Mouse (Mus musculus) liver, adult 2 months (tissue): ENCODE measurements around the gene Mas1. TPM values are rescaled to one million over a fixed set of nuclear protein-coding genes. Genes with fewer than 3 reads are reported as not detected.

Source experiments
- DNase-seq: peaks from one replicate; pipeline ENCODE4 v3.0.0-alpha.2; 2011; ENCODE audit warnings: low read depth, low spot score; ENCODE audit errors: extremely low read depth
- H3K27ac ChIP-seq: fragments of 200-500 bp; replicated peaks from 2 replicates; pipeline ENCODE4 v1.5.1; 2012; ENCODE audit warnings: low read depth, mild to moderate bottlenecking, control low read depth, inconsistent platforms, low read length; ENCODE audit not compliant: insufficient read depth
- H3K27me3 ChIP-seq: fragments of 200-500 bp; 2 replicates; pipeline ENCODE4 v1.6.1; 2012; ENCODE audit warnings: mild to moderate bottlenecking, moderate library complexity, low read length, inconsistent platforms; ENCODE audit not compliant: control insufficient read depth, insufficient read depth
- H3K36me3 ChIP-seq: fragments of 200-500 bp; 2 replicates; pipeline ENCODE4 v1.6.1; 2012; ENCODE audit warnings: low read length, inconsistent platforms; ENCODE audit not compliant: control insufficient read depth, insufficient read depth
- H3K4me1 ChIP-seq: fragments of 200-500 bp; 2 replicates; pipeline ENCODE4 v1.6.1; 2011; ENCODE audit warnings: low read length; ENCODE audit not compliant: control insufficient read depth, insufficient read depth
- H3K4me3 ChIP-seq: fragments of 200-500 bp; 2 replicates; pipeline ENCODE4 v1.5.1; 2011; ENCODE audit warnings: low read depth, mild to moderate bottlenecking, control low read depth, low read length, moderate library complexity; ENCODE audit not compliant: insufficient read depth
- H3K79me2 ChIP-seq: fragments of 200-500 bp; 2 replicates; pipeline ENCODE4 v1.6.1; 2012; ENCODE audit warnings: inconsistent platforms, mild to moderate bottlenecking, low read length, moderate library complexity; ENCODE audit not compliant: control insufficient read depth, insufficient read depth
- H3K9ac ChIP-seq: fragments of 200-500 bp; 2 replicates; pipeline ENCODE4 v1.6.1; 2012; ENCODE audit warnings: low read depth, mild to moderate bottlenecking, control low read depth, inconsistent platforms, low read length
- CTCF ChIP-seq: fragments of 200-500 bp; IDR thresholded peaks from 2 replicates; pipeline ENCODE4 v1.5.1; 2011; ENCODE audit warnings: low read depth, low read length, control low read depth
- POLR2A ChIP-seq: fragments of 200-500 bp; IDR thresholded peaks from 2 replicates; pipeline ENCODE4 v1.6.1; 2011; ENCODE audit warnings: low read length, control low read depth; ENCODE audit not compliant: insufficient read depth; ENCODE audit errors: extremely low read depth
- WGBS: fragments of 180-500 bp; shearing (Covaris S2); methylation state at CpG from one replicate; pipeline ENCODE4 v1.1.7; 2018; 5-methylcytosine and 5-hydroxymethylcytosine counted together
- polyA plus RNA-seq: library from polyadenylated mRNA; depleted of rRNA; stranded (reverse); fragments of >200 nt; gene quantifications from 2 replicates; pipeline ENCODE4 v1.2.3, GENCODE M21; 2012
- total RNA-seq: library from RNA; depleted of rRNA; stranded (reverse); fragments of >200 nt; gene quantifications from 2 replicates; pipeline ENCODE4 v1.2.3, GENCODE M21; 2014

Mas1 gene
- total and polyA plus RNA-seq, 2 experiments, result 0.18 to 0.35 TPM

- H3K27me3 ChIP-seq, result no peaks in the 10 kb centered on the region
- no peaks in the 10 kb centered on the region for H3K36me3 ChIP-seq
- no peak for DNase-seq
- no peak overlapping the region for H3K4me3 ChIP-seq
- H3K9ac ChIP-seq, result no peak overlapping the region
- H3K27ac ChIP-seq, result no peak overlapping the region
- 80% methylated on average over 3 of the region's 3 CpGs for WGBS
- TF ChIP-seq CTCF (no peak), POLR2A (no peak)
- H3K79me2 ChIP-seq, result no peaks in the 10 kb centered on the region
- H3K4me1 ChIP-seq, result no peaks in the 10 kb centered on the region
Observed at GRCm38 (mm10) chr17:12834317-12834716, 33.6 kb downstream of the Mas1 start.

DNA sequence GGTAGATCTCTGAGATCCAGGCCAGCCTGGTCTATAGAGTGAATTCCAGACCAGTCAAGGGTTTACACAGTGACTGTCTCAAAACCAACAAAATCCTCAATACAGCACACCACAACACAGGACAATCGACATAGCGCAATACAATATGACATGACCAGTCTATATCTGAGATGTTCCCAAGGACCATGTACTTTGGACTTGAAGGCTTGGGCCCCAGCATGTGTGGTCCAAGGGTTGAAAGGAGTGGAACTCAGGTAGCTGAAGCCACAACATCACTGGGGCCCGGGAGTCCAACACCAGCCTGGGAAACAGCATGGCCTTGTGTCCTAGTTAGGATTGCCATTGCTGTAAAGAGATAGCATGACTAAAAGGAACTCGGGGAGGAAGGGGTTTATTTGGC, 35.3 kb downstream of the Mas1 start:
- no peak overlapping the region for H3K4me3 ChIP-seq
- H3K27ac ChIP-seq, result no peak overlapping the region
- DNase-seq, result no peak
- no peaks in the 10 kb centered on the region for H3K27me3 ChIP-seq
- 87% methylated on average over 4 of the region's 4 CpGs for WGBS
- H3K4me1 ChIP-seq, result no peaks in the 10 kb centered on the region
- H3K79me2 ChIP-seq, result no peaks in the 10 kb centered on the region
- no peaks in the 10 kb centered on the region for H3K36me3 ChIP-seq
- H3K9ac ChIP-seq, result no peak overlapping the region
- TF ChIP-seq CTCF (no peak), POLR2A (no peak)

GRCm38 (mm10) chr17:12832231-12832630, 35.7 kb downstream of the Mas1 start:
- no peaks in the 10 kb centered on the region for H3K4me1 ChIP-seq
- no peak for DNase-seq
- H3K79me2 ChIP-seq, result no peaks in the 10 kb centered on the region
- no peak overlapping the region for H3K9ac ChIP-seq
- H3K27me3 ChIP-seq, result no peaks in the 10 kb centered on the region
- 81% methylated on average over 3 of the region's 3 CpGs for WGBS
- H3K4me3 ChIP-seq, result no peak overlapping the region
- no peaks in the 10 kb centered on the region for H3K36me3 ChIP-seq
- no peak for TF ChIP-seq CTCF
- no peak for TF ChIP-seq POLR2A
- no peak overlapping the region for H3K27ac ChIP-seq

DNA sequence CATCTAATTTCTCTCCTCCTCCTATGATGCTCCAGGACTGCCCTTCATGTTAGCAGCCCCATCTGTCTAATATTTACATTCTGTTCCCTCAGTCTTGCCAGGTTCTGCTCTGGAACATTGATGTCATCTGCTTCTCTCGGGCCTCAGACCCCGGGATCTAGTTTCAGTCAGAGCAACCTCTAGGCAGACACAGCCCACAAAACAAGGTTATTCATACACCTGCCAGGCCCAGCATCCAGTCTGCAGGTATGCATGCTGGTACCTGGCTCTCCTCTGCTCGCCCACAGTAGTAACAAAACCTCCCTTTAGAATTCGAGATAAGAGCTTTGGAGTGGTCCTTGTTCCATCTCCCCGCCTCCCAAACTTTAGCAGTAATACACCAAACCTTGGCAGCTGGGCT, 37.6 kb downstream of the Mas1 start:
- H3K27me3 ChIP-seq, result no peaks in the 10 kb centered on the region
- no peak overlapping the region for H3K4me3 ChIP-seq
- no peak for DNase-seq
- H3K79me2 ChIP-seq, result no peaks in the 10 kb centered on the region
- TF ChIP-seq CTCF, result no peak
- TF ChIP-seq POLR2A, result no peak
- H3K4me1 ChIP-seq, result no peaks in the 10 kb centered on the region
- H3K36me3 ChIP-seq, result no peaks in the 10 kb centered on the region
- WGBS, result 78% methylated on average over 5 of the region's 5 CpGs
- H3K9ac ChIP-seq, result no peak overlapping the region
- H3K27ac ChIP-seq, result no peak overlapping the region

DNA sequence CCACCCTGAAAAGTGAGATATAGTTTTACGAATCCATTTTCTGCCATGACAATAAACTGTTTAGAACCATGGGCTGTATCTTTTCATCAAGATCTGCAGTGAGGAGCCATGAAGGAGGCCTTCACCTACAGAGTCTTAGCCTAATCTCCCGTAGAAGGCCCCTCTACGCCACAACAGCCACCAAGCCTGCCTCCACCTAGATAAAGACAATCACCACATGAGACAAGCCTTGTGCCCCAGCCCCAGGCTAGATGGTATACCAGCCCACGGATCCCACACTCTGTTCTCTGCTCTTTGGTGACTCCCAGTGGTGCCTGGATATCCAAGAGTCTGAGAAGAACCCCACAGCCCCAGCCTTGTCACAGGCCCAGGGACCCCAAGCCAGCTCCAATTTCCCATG, 52.1 kb downstream of the Mas1 start:
- DNase-seq, result no peak
- TF ChIP-seq CTCF (no peak), POLR2A (no peak)
- no peak overlapping the region for H3K4me3 ChIP-seq
- no peaks in the 10 kb centered on the region for H3K4me1 ChIP-seq
- no peak overlapping the region for H3K9ac ChIP-seq
- no peaks in the 10 kb centered on the region for H3K36me3 ChIP-seq
- H3K27me3 ChIP-seq, result no peaks in the 10 kb centered on the region
- no peak overlapping the region for H3K27ac ChIP-seq
- no peaks in the 10 kb centered on the region for H3K79me2 ChIP-seq
- WGBS, result 96% methylated on average over 4 of the region's 4 CpGs

DNA sequence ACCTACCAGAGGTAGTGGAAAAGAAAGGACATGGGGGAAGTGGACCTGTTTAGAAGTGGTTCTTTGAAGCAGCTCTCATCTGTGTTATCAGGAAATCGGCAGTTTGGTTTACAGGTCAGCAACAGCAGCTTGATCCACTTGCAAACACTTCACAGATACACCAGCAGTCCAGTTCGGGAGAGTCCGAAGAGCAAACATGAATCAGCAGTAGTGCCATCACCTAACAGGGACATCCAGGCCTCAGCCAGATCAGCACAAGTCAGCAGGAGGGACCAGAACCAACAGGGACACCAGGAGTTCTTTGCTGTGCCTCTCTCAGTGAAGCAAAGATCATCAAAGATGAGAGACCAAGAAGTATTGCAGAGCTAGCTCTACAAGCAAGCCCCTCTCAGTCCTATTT, 53.4 kb downstream of the Mas1 start:
- Histone ChIP-seq H3K4me3 (no peak overlapping the region), H3K27ac (no peak overlapping the region), H3K9ac (no peak overlapping the region), H3K27me3 (no peaks in the 10 kb centered on the region), H3K79me2 (no peaks in the 10 kb centered on the region), H3K36me3 (no peaks in the 10 kb centered on the region), H3K4me1 (peaks cover 3% of the 10 kb centered on the region)
- 43% methylated on average over 3 of the region's 3 CpGs for WGBS
- no peak for DNase-seq
- TF ChIP-seq CTCF (no peak), POLR2A (no peak)
